Mouse (Mus musculus): ENCODE measurements around the gene Lao1.

Gene Lao1

GRCm38 (mm10) chr4:119014997-119015396 lies 53.6 kb downstream of the Lao1 start:
- DNase-seq (ENCODE audit: inconsistent ontology term), result peak; percentile 98

- no peak for DNase-seq (ENCODE audit: inconsistent ontology term)
Measured at GRCm38 (mm10) chr4:119015557-119015956, 54.2 kb downstream of the Lao1 start.

GRCm38 (mm10) chr4:119017078-119017477 lies 55.7 kb downstream of the Lao1 start:
- DNase-seq (ENCODE audit: inconsistent ontology term), result no peak

All from Muller cell, postnatal 12 days (primary cell).